Mouse (Mus musculus) heart, adult 9 months (tissue): ENCODE measurements around the gene Gcm2.
A peak's percentile ranks its signal among the peaks of the same experiment; 100 is the strongest.

Experiments
- DNase-seq, 2 experiments: peaks; one replicate each; pipeline ENCODE4 v3.0.0; 2022; ENCODE audit warnings: low spot score in 2 of 2

Gcm2 gene

DNA sequence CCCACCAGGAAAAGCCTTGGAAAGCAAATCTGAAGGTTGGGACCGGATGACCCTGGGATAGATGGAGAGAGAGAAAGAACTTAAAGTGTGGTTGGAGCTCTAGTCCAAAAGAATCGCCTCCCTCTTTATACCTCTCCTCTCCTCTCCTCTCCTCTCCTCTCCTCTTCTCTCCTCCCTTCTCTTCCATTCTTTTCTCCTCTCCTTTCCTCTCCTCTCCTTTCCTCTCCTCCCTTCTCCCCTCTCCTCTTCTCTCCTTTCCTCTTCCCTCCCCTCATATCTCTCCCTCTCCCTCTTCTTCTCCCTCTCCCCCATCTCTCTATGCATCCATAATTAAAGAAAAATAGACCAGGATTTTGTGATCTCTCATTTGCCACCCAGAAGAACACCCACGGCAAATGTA is at the start of gene Gcm2:
Gene Gcm2 (minus strand): TSS at position 101 of the 400 bp plus-strand sequence.
- DNase-seq: no peak

DNA sequence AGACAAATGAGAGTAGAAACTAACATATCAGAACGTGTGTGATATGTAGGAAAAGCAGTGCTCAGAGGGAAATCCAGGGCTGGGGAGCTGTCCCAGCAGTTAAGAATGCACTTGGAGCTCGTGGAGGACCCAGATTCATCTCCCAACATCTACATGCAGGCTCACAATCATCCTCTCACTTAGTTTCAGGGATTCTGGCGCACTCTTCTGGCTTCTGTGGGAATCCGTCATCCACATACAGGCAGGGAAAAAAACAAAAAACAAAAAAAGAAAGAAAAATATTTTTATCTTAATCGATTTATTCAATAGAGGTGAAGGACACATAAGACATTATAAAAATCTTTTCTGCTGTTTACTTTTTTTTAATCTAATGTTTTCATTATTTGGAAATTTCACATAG is 47.6 kb upstream of the Gcm2 start:
- DNase-seq: no peak

GRCm38 (mm10) chr13:41153146-41153545 is 42.3 kb upstream of the Gcm2 start:
- DNase-seq: no peak

GRCm38 (mm10) chr13:41146271-41146670 is 35.4 kb upstream of the Gcm2 start:
- peak; percentile 3 to 19 for DNase-seq

- no peak for DNase-seq
These were observed 34.7 kb upstream of the Gcm2 start for GRCm38 (mm10) chr13:41145433-41145970.

GRCm38 (mm10) chr13:41134901-41135300 is 24.1 kb upstream of the Gcm2 start:
- DNase-seq: peak in 1 of 2 experiments; percentile 6

GRCm38 (mm10) chr13:41129061-41129460 is 18.2 kb upstream of the Gcm2 start:
- DNase-seq: no peak

- DNase-seq: no peak
These were observed 17.5 kb upstream of the Gcm2 start for GRCm38 (mm10) chr13:41128326-41128725.

- DNase-seq: no peak
These were observed 12.9 kb upstream of the Gcm2 start for GRCm38 (mm10) chr13:41123666-41124225.

GRCm38 (mm10) chr13:41119152-41119945 is 8.5 kb upstream of the Gcm2 start:
- DNase-seq: no peak

DNA sequence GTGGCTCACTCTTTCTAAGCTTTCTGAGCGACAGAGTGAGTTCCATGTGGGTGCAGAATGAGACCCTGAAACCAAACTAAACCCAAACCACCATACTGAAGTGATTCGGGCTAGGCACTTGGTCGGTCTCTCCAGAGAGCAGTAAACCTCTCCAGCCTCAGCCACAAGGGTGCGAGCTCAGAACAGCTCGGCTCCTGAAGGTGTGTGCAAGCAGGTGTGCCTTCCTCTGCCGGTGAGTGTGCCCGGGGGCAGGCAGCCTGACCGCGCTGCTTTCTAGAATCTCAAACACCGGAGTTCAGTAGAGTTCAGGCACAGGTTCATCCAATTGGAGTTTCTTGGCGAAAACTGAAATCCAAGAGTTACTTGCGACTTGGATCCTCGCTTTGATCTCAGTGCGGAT is 3.1 kb upstream of the Gcm2 start, which contains the start of gene Sycp2l:
Gene Sycp2l (plus strand): TSS at position 368 of the 400 bp plus-strand sequence.
- DNase-seq: no peak

DNA sequence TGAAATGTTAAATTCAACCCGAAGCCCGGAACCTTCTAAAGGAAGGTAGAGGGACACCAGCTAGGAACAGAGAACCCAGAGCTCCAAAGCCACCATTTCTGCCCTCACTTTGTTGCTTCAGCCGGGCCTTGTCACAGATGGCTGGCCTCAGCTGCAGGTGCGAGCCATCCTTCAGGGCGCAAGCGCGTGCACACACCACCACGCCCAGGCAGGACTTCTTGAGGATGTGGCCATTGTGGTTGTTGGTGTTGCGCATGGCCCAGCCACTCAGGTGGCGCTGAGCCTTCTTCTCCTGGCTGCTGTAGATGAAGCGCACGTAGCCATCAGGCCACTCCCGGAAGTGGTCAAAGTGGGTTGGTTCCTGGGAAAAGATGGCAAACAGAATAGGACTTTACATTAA is 5.3 kb downstream of the Gcm2 start:
- DNase-seq: no peak

DNA sequence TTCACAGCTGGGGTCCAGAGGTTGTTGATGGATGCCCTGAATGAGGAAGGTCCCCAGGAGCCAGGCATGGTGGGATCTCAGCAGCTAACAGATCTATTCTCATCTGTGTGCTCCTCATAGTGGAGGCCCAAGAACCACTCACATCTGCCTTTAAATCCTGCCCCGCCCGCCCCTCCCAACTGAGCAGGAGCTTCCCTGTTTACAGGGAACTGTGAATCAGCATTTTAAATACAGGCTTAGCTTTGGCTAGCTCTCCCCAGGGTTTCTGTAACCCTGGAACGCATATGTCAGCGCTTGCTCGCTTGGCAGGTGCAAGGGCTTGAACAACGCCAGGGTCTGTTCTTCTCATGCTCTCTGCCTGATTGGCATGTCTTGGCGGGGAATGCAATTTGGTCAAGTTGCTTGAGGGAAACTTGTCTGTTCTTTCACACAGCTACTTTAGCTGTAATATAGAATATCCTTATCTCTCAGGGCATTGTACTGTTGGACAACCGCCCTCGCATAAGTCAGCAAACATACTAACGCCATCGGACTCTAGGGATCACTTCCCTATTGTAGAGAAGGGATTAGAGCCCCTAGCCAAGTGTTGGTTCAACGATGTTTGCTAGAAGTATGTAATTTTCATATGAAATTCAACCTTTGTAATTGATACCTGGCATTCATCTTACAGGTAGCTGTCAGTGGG is 6.9 kb downstream of the Gcm2 start:
- DNase-seq: no peak

DNA sequence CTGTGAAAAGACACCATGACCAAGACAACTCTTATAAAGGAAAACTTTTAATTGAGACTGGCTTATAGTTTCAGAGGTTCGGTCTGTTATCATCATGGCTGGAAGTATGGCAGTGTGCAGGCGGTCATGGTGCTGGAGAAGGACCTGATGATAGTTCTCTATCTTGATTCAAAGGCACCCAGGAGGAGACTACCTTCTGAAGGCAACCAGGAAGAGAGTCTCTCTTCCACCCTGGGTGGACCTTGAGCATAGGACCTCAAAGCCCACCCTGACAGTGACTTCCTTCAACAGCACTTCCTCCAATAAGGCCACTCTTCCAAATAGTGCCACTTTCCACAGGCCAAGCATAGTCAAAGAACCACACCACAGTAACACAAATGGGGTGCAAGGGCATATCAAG is 10.8 kb downstream of the Gcm2 start:
- DNase-seq: no peak

- no peak for DNase-seq
These were observed 12.5 kb downstream of the Gcm2 start for GRCm38 (mm10) chr13:41098325-41098724.

- peak; percentile 33 to 54 for DNase-seq
These were observed 13.3 kb downstream of the Gcm2 start for GRCm38 (mm10) chr13:41097324-41098058.

- no peak for DNase-seq
These were observed 16.7 kb downstream of the Gcm2 start for GRCm38 (mm10) chr13:41094160-41094559.

DNA sequence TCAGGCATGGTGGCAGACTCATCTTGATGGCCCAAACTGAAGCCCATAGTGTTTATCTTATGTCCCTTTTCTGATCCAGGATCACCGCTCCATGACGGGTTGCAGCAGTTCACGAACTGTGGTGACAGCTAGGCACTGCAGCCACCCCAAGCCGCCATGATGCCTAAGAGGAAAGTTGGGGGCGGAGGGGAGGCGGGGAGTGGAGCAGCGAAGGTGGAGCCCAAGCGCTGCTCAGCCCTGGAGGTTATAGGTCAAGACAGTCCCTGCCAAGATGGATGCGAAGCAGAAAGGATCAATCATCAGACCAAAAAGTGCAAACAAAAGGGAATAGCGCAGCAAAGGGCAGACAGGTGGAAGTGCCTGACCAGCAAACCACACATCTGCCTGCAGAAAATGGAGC is 19.6 kb downstream of the Gcm2 start:
- no peak for DNase-seq

GRCm38 (mm10) chr13:41088746-41089145 is 22.1 kb downstream of the Gcm2 start:
- no peak for DNase-seq

GRCm38 (mm10) chr13:41085140-41085539 is 25.7 kb downstream of the Gcm2 start:
- no peak for DNase-seq

DNA sequence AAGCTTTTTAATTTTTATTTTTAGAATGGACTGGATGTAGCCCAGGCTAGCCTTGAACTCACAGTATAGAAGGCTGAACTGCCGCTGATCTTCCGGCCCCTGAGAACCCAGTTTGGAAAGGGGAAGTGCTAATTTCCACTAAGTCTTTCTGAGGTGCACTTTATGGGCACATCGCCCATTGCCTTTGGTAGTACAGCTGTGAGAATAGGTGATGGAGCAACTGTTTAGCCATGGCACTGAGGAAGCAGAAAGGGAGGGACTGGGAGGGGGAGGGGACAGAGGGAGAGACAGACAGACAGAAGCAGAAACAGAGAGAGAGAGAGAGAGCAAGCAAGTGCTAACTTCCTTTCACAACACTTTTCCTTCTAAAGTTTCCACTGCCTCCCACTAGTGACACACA is 26.3 kb downstream of the Gcm2 start:
- DNase-seq: no peak

DNA sequence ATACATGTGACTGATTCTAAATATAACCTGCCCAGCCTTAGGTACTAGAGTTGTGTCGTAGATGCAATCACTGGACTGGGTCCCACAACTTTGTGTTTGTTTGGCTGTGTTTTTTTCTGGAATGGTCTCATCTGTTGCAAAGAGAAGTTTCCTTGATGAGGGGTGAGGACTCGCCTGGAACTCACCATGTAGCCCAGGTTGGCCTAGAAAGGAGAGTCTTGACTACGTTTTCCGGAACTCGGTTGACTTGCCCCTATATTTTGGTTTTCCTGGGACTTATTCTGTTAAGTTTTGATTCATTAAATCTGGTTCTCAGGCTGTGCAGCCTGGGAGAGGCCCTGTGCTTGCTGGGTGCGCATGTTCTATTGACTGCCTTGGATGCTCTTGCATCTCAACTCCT is 30.1 kb downstream of the Gcm2 start:
- DNase-seq: no peak
